Mouse (Mus musculus): Measurements from ENCODE around the gene Mmp24. TPM values are rescaled to one million over a fixed set of nuclear protein-coding genes. Genes with fewer than 3 reads are reported as not detected.
"Not testable (repeated sequence)": the region's sequence is repeated elsewhere in the genome, so short reads cannot be mapped to it uniquely, and the experiment has no call there.

The Mmp24 gene
- polyA plus RNA-seq, 1 experiment from 2014 or later: 0.21 TPM

DNA sequence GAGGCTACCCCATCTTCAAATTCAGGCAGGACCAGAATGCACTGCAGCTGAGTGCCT is 44.1 kb downstream of the Mmp24 start, which contains the start of gene BC029722:
Gene BC029722, minus strand, starts transcription at position 35 of the 57 bp plus-strand sequence.
- H3K36me3 ChIP-seq (ENCODE audit: control insufficient read depth, insufficient read depth, low read length): peaks cover 9% of the 10 kb centered on the region
- peak within 1 kb of the TSS; percentile 87 for H3K4me2 ChIP-seq (ENCODE audit: low read depth, low read length)
- H3K27ac ChIP-seq (ENCODE audit: low read length): peak within 1 kb of the TSS; percentile 97
- peaks cover 19% of the 10 kb centered on the region for H3K4me1 ChIP-seq (ENCODE audit: control insufficient read depth, insufficient read depth, low read length)
- no peaks in the 10 kb centered on the region for H3K9me3 ChIP-seq (ENCODE audit: control insufficient read depth, low read length)
- peak within 1 kb of the TSS; percentile 92 for H3K9ac ChIP-seq (ENCODE audit: low read depth, low read length)
- H3K4me3 ChIP-seq (ENCODE audit: low read length): peak within 1 kb of the TSS; percentile 80
- no peak for ATAC-seq
- H3K27me3 ChIP-seq (replicated peaks; ENCODE audit: control insufficient read depth, insufficient read depth, low read length): no peaks in the 10 kb centered on the region

DNA sequence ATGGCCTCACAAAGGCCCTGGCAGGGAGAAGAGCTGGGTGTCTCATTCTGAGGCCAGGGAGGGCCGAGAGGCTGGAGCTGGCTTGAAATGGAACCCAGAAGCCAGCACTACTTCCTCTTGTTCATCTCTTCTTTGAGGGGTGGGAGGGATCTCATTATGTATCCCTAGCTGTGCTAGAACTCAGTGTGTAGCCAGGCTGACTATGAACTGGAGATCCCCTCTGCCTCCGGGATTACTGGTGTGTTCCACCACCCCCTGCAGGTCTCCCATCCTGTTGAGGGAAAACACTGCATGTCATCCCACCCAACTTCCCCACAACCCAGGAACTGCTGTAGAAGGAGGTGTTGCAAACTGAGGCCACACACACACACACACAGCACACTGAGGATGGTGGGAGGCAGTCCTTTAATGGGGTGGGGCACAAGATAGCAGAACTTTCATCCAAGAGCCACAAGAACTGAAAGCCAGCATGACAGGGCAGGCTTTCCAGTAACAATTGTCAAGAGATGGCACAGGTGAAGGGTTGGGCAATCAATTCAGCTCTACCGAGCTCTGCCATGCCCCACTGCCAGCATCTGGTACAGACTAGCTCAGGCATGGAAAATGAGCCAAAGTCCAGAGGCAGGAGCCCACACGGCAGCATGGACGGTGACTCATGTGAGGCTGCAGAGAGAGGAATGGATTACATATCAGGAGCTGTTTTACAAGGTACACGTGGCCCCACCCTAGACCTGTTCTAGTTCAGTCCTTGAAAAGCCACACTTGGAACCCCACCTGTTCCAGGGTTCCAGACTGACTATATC is 44.5 kb downstream of the Mmp24 start:
- ATAC-seq: peak; percentile 79
- Histone ChIP-seq H3K36me3 (ENCODE audit: control insufficient read depth, insufficient read depth, low read length) (peaks cover 9% of the 10 kb centered on the region), H3K27ac (ENCODE audit: low read length) (peak overlapping the region; percentile 97), H3K9ac (ENCODE audit: low read depth, low read length) (peak overlapping the region; percentile 57), H3K27me3 (replicated peaks; ENCODE audit: control insufficient read depth, insufficient read depth, low read length) (no peaks in the 10 kb centered on the region), H3K4me3 (ENCODE audit: low read length) (peak overlapping the region; percentile 80), H3K4me2 (ENCODE audit: low read depth, low read length) (peak overlapping the region; percentile 87), H3K4me1 (ENCODE audit: control insufficient read depth, insufficient read depth, low read length) (peaks cover 19% of the 10 kb centered on the region), H3K9me3 (ENCODE audit: control insufficient read depth, low read length) (no peaks in the 10 kb centered on the region)
- 40% methylated on average over 6 of the region's 6 CpGs for WGBS

DNA sequence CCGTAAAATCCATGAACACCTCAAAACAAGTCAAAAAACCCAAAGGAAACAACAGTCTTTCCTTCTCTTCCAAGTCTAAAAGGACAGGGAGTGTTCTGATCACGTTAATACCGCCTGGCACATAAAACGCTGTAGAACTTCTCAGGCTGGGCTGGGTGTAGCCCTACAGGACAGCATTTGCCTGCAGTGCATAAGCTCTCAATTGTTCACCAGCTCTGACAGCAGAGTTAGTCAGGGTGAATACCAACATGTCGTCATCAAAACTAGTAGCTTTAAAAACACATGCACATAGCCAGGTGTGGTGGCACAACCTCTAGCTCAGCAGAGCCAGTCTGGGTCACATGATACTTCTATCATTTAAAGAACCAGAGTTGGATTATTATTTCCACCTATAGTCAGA is 45.6 kb downstream of the Mmp24 start:
- H3K27ac ChIP-seq (ENCODE audit: low read length): peak overlapping the region; percentile 97
- no peak for ATAC-seq
- H3K36me3 ChIP-seq (ENCODE audit: control insufficient read depth, insufficient read depth, low read length): peaks cover 9% of the 10 kb centered on the region
- H3K27me3 ChIP-seq (replicated peaks; ENCODE audit: control insufficient read depth, insufficient read depth, low read length): no peaks in the 10 kb centered on the region
- H3K4me2 ChIP-seq (ENCODE audit: low read depth, low read length): no peak overlapping the region
- H3K9ac ChIP-seq (ENCODE audit: low read depth, low read length): no peak overlapping the region
- 88% methylated on average over 5 of the region's 5 CpGs for WGBS
- peaks cover 25% of the 10 kb centered on the region for H3K4me1 ChIP-seq (ENCODE audit: control insufficient read depth, insufficient read depth, low read length)
- no peaks in the 10 kb centered on the region for H3K9me3 ChIP-seq (ENCODE audit: control insufficient read depth, low read length)
- no peak overlapping the region for H3K4me3 ChIP-seq (ENCODE audit: low read length)

DNA sequence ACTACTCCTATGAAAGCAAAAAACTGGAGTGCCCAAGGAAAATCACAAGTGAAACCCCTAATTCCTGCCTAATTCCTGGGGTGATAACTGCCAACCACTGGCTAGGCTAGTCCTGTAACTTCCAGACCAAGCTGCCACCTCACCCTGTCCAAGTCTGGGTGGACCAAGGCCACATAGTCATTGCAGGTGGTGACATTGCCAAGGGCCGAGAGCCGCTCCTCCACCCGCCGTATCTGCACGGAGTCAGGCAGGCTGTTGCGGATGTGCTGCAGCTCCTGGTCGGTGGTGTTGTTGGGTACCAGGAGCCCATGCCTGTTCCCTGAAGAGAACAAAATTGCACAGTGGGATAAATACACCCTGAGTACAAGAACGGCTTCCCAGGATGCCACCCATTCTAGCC is 48.6 kb downstream of the Mmp24 start:
- Histone ChIP-seq H3K27ac (ENCODE audit: low read length) (no peak overlapping the region), H3K9me3 (ENCODE audit: control insufficient read depth, low read length) (no peaks in the 10 kb centered on the region), H3K36me3 (ENCODE audit: control insufficient read depth, insufficient read depth, low read length) (peaks cover 9% of the 10 kb centered on the region), H3K27me3 (replicated peaks; ENCODE audit: control insufficient read depth, insufficient read depth, low read length) (no peaks in the 10 kb centered on the region), H3K4me3 (ENCODE audit: low read length) (no peak overlapping the region), H3K4me2 (ENCODE audit: low read depth, low read length) (no peak overlapping the region), H3K4me1 (ENCODE audit: control insufficient read depth, insufficient read depth, low read length) (peaks cover 27% of the 10 kb centered on the region), H3K9ac (ENCODE audit: low read depth, low read length) (no peak overlapping the region)
- ATAC-seq: no peak
- 96% methylated on average over 8 of the region's 8 CpGs for WGBS

DNA sequence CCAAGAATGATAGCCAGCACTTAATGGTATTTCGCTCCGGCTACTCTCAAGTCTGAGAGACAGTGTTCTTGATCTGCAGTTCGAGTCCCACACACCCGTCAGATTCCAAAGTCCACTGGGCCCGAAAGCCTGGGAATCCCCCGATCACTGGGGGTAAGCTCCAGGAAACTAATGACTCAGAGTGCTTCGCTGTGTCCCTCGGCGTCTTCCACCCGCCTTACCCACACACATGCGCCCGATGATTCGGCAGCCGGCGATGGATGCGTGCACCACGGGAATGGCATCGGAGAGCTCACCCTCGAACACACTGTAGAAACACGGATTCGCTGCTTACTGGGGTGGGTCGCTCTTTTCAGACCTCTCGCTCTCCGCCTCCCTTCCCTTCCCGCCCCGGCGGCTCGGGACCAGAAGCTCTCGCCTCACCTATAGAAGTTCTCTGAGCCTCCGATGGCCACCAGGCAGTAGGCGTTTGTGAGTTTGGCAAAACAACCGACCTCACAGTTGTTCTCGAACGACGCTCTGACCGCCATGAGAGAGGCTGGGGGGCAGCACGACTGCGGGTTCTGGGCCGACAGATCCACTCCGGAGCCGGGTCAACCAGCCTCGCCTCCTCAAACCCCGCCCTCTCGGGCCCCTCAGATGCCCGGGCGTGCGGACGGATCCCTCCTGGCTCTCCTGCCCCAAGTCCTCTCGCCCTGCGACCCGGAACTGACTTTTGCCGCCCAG is 50.9 kb downstream of the Mmp24 start:
- WGBS: 1% methylated on average over 52 of the region's 52 CpGs
- H3K27ac ChIP-seq (ENCODE audit: low read length): peak overlapping the region; percentile 91
- H3K9ac ChIP-seq (ENCODE audit: low read depth, low read length): peak overlapping the region; percentile 84
- peak overlapping the region; percentile 71 for H3K4me2 ChIP-seq (ENCODE audit: low read depth, low read length)
- peaks cover 16% of the 10 kb centered on the region for H3K4me1 ChIP-seq (ENCODE audit: control insufficient read depth, insufficient read depth, low read length)
- H3K27me3 ChIP-seq (replicated peaks; ENCODE audit: control insufficient read depth, insufficient read depth, low read length): no peaks in the 10 kb centered on the region
- no peaks in the 10 kb centered on the region for H3K9me3 ChIP-seq (ENCODE audit: control insufficient read depth, low read length)
- H3K36me3 ChIP-seq (ENCODE audit: control insufficient read depth, insufficient read depth, low read length): peaks cover 9% of the 10 kb centered on the region
- peak; percentile 17 for ATAC-seq
- peak overlapping the region; percentile 77 for H3K4me3 ChIP-seq (ENCODE audit: low read length)

DNA sequence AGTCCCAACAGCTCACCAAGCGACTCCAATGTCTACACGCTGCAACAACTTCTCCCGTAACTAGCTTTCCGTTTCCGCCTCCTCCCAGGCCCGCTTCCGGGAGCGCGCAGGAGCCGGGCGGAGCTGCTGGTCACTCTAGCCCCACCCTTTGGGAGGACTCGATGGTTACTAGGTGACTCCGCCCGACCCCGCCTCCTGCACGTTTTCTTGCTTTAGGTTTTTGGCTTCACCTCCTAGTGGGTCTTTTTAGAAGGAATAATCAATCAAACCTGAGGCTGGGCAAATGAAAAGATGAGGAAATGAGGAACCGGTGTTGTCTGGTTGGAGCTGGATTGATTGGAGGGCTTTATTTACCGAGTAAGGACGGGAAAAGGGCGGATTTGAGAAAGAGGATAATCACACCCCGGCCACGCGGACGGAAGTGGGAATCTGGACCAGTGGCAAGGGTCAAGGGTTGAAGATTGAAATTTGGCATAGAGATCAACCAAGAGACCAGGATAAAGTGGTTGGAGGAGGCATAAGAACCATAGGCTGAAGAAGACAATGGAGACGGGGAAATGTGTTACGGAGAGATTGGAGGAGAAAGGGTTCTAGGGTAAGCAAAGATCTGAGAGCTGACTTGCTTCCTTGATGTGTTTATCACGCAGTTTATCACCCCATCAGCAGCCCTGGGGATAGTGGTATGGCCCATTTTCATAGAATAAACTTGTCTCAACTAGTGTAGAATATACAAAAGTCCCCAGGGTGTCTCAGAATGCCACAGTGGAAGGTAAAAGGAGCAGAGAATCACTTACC is 51.7 kb downstream of the Mmp24 start, which contains the start of gene Eif6:
Gene Eif6, minus strand, starts transcription at position 296 of the 795 bp plus-strand sequence.
- WGBS: 2% methylated on average over 27 of the region's 27 CpGs
- peak within 1 kb of the TSS; percentile 71 for H3K4me2 ChIP-seq (ENCODE audit: low read depth, low read length)
- peak within 1 kb of the TSS; percentile 77 for H3K4me3 ChIP-seq (ENCODE audit: low read length)
- H3K4me1 ChIP-seq (ENCODE audit: control insufficient read depth, insufficient read depth, low read length): peaks cover 16% of the 10 kb centered on the region
- no peaks in the 10 kb centered on the region for H3K27me3 ChIP-seq (replicated peaks; ENCODE audit: control insufficient read depth, insufficient read depth, low read length)
- ATAC-seq: peak; percentile 95
- H3K27ac ChIP-seq (ENCODE audit: low read length): peak within 1 kb of the TSS; percentile 91
- peaks cover 9% of the 10 kb centered on the region for H3K36me3 ChIP-seq (ENCODE audit: control insufficient read depth, insufficient read depth, low read length)
- H3K9me3 ChIP-seq (ENCODE audit: control insufficient read depth, low read length): no peaks in the 10 kb centered on the region
- H3K9ac ChIP-seq (ENCODE audit: low read depth, low read length): peak within 1 kb of the TSS; percentile 84

DNA sequence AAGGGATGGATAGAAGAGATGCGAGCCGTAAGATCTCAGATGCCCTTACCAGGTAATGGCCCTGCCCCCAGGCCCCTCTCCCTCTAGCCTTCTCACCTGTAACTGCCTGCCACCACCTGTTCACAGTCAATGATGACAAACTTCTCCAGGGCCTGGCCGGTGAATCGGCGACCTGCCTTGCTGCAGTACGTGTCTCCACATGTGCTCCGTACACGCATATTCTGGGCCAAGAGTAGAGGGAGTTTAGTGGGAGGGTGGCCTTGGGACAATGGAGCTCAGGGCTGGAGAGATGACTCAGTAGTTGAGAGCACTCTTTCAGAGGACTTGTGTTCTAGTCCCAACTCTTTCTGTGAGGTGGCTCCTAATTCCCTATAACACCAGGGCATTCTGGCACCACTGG is 55.7 kb downstream of the Mmp24 start:
- Histone ChIP-seq H3K9me3 (ENCODE audit: control insufficient read depth, low read length) (no peaks in the 10 kb centered on the region), H3K9ac (ENCODE audit: low read depth, low read length) (no peak overlapping the region), H3K4me2 (ENCODE audit: low read depth, low read length) (no peak overlapping the region), H3K27ac (ENCODE audit: low read length) (no peak overlapping the region), H3K4me1 (ENCODE audit: control insufficient read depth, insufficient read depth, low read length) (peaks cover 15% of the 10 kb centered on the region), H3K4me3 (ENCODE audit: low read length) (no peak overlapping the region), H3K27me3 (replicated peaks; ENCODE audit: control insufficient read depth, insufficient read depth, low read length) (no peaks in the 10 kb centered on the region), H3K36me3 (ENCODE audit: control insufficient read depth, insufficient read depth, low read length) (no peaks in the 10 kb centered on the region)
- WGBS: 91% methylated on average over 8 of the region's 8 CpGs
- no peak for ATAC-seq

DNA sequence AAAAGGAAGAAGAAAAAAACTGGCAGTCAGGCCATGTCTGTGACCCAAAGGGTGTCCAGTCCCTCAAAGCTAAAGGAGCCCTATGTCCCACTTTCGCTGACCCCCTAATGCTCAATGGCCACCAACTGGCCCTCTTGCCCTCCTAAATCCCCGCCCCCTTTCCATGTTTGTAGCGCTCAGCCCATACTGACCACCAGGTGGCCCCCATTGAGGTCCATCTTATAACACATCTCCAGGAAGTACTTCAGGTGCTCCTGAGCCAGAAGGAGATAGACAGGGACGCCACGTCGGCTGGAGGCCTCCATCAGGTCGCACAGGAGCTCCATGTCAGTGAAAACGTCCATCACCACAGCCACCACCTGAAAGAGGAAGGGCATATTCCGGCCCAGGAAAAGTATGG is 56.2 kb downstream of the Mmp24 start:
- ATAC-seq: no peak
- Histone ChIP-seq H3K4me2 (ENCODE audit: low read depth, low read length) (no peak overlapping the region), H3K9ac (ENCODE audit: low read depth, low read length) (no peak overlapping the region), H3K27me3 (replicated peaks; ENCODE audit: control insufficient read depth, insufficient read depth, low read length) (no peaks in the 10 kb centered on the region), H3K36me3 (ENCODE audit: control insufficient read depth, insufficient read depth, low read length) (no peaks in the 10 kb centered on the region), H3K9me3 (ENCODE audit: control insufficient read depth, low read length) (no peaks in the 10 kb centered on the region), H3K27ac (ENCODE audit: low read length) (no peak overlapping the region), H3K4me3 (ENCODE audit: low read length) (no peak overlapping the region), H3K4me1 (ENCODE audit: control insufficient read depth, insufficient read depth, low read length) (peaks cover 15% of the 10 kb centered on the region)
- 62% methylated on average over 9 of the region's 9 CpGs for WGBS

DNA sequence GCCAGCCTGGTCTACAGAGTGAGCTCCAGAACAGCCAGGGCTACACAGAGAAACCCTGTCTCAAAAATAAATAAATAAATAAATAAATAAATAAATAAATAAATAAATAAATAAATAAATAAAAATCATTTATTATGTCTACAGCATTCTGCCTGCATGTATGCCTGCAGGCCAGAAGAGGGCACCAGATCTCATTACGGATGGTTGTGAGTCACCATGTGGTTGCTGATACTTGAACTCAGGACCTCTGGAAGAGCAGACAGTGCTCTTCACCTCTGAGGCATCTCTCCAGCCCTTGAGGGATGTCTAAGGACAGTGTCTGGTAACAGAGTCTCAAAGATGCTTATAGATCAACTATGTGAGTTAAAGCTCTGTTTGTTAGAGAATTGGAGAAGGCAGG is 56.9 kb downstream of the Mmp24 start:
- H3K9ac ChIP-seq (ENCODE audit: low read depth, low read length); H3K36me3 ChIP-seq (ENCODE audit: control insufficient read depth, insufficient read depth, low read length); H3K27me3 ChIP-seq (replicated peaks; ENCODE audit: control insufficient read depth, insufficient read depth, low read length); ATAC-seq; H3K9me3 ChIP-seq (ENCODE audit: control insufficient read depth, low read length); H3K4me2 ChIP-seq (ENCODE audit: low read depth, low read length); H3K4me3 ChIP-seq (ENCODE audit: low read length); H3K27ac ChIP-seq (ENCODE audit: low read length): not testable (repeated sequence)
- peaks cover 14% of the 10 kb centered on the region for H3K4me1 ChIP-seq (ENCODE audit: control insufficient read depth, insufficient read depth, low read length)
- 65% methylated on average over 1 of the region's 1 CpGs for WGBS
